Comparison of ENCODE assay signal across 30 mouse cellular contexts in the genomic region with DNA sequence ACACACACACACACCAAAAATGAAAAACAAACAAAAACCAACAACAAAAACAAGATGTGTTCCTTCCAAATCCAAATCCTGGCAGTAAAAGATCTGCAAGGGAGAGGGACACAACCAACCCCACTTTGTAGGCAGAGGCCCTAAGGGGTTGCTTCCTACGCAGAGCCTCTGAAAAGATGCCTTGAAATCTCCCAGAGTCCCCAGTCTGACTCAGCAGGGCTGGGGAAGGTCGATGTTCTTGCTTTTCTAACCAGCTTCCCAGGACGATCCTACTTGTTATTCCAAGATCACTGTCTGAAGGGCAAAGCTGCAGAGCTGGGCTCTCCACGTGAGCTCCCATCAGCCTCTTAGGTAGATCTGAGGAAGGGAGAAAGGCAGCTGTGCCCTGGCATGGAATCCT.
DNase-seq lines count a peak whose midpoint lies in the region.
"Had no signal": no experiment of that assay in that cellular context is flagged by ENCODE, and none has a peak within 500 bp of the region (broad histone marks: within the 10 kb centered on the region; RNA-seq: fewer than 3 reads in every experiment).

No protein-coding gene starts in this region.

- no peak overlapping the region for H3K27ac ChIP-seq in heart, embryonic 10.5 days
- H3K27ac ChIP-seq: embryonic facial prominence, embryonic 10.5 days; embryonic facial prominence, embryonic 13.5 days; forebrain, embryonic 12.5 days; forebrain, embryonic 15.5 days; heart, embryonic 15.5 days; hindbrain, embryonic 10.5 days; hindbrain, embryonic 13.5 days; intestine, embryonic 15.5 days had no signal

- no peaks in the 10 kb centered on the region for H3K36me3 ChIP-seq in heart, embryonic 10.5 days
- H3K36me3 ChIP-seq: embryonic facial prominence, embryonic 10.5 days; embryonic facial prominence, embryonic 13.5 days; forebrain, embryonic 12.5 days; forebrain, embryonic 15.5 days; G1E; heart, embryonic 12.5 days; heart, embryonic 15.5 days; hindbrain, embryonic 10.5 days; hindbrain, embryonic 13.5 days; intestine, embryonic 15.5 days had no signal

- H3K9me3 ChIP-seq in heart, embryonic 10.5 days = no peaks in the 10 kb centered on the region
- H3K9me3 ChIP-seq: embryonic facial prominence, embryonic 10.5 days; embryonic facial prominence, embryonic 13.5 days; forebrain, embryonic 12.5 days; forebrain, embryonic 15.5 days; heart, embryonic 12.5 days; heart, embryonic 15.5 days; hindbrain, embryonic 10.5 days; hindbrain, embryonic 13.5 days; intestine, embryonic 15.5 days had no signal

- peaks cover 8% of the 10 kb centered on the region for H3K4me1 ChIP-seq in heart, embryonic 10.5 days
- H3K4me1 ChIP-seq: forebrain, embryonic 12.5 days; forebrain, embryonic 15.5 days; hindbrain, embryonic 10.5 days; hindbrain, embryonic 13.5 days; intestine, embryonic 15.5 days had no signal

- DNase-seq in adrenal gland, postnatal 10 days = peak; percentile 10
- DNase-seq in adrenal gland, postnatal 25 days = no peak
- DNase-seq in heart, adult 11 months = peak; percentile 89
- DNase-seq in heart, embryonic 10.5 days (ENCODE audit: low spot score) = no peak
- DNase-seq in brain, adult 2 months (ENCODE audit: low read depth, low spot score) = peak; percentile 27
- no peak for DNase-seq in liver
- DNase-seq: B cell, adult 2 months; cerebellum, adult 11-12 months; cerebellum, adult 8-10 months; cerebellum, postnatal 10 days; cerebellum, postnatal 36 days; embryo, embryonic 11 days; gastrocnemius, postnatal 10 days; heart, adult 18-20 months; heart, postnatal 10 days; kidney, adult 11 months; kidney, adult 8-10 months had no signal

- 48% methylated on average over 4 of the region's 4 CpGs for WGBS in heart, embryonic 10.5 days

- no peaks in the 10 kb centered on the region for H3K27me3 ChIP-seq in heart, embryonic 10.5 days (ENCODE audit: insufficient read depth, poor library complexity, severe bottlenecking)
- H3K27me3 ChIP-seq: CH12.LX; embryonic facial prominence, embryonic 13.5 days; forebrain, embryonic 12.5 days; forebrain, embryonic 15.5 days; heart, embryonic 12.5 days; heart, embryonic 15.5 days; hindbrain, embryonic 13.5 days; intestine, embryonic 15.5 days; Patski had no signal

- no peak overlapping the region for H3K4me3 ChIP-seq in heart, embryonic 10.5 days
- H3K4me3 ChIP-seq: embryonic facial prominence, embryonic 10.5 days; embryonic facial prominence, embryonic 13.5 days; erythroblast, embryonic 14.5 days; forebrain, embryonic 12.5 days; forebrain, embryonic 15.5 days; heart, embryonic 12.5 days; heart, embryonic 15.5 days; hindbrain, embryonic 10.5 days; hindbrain, embryonic 13.5 days; intestine, embryonic 15.5 days had no signal

Comparison
In these comparisons a context has a peak if more than half of its experiments do, and no peak if none do; other contexts are left out.
1. DNase-seq: peak in adrenal gland, postnatal 10 days (single experiment), heart, adult 11 months (single experiment) and brain, adult 2 months (single experiment); none in adrenal gland, postnatal 25 days (single experiment), heart, embryonic 10.5 days (single experiment) and liver (single experiment).